Mouse (Mus musculus): ENCODE results near the gene Spg20.

Spg20 gene

DNA sequence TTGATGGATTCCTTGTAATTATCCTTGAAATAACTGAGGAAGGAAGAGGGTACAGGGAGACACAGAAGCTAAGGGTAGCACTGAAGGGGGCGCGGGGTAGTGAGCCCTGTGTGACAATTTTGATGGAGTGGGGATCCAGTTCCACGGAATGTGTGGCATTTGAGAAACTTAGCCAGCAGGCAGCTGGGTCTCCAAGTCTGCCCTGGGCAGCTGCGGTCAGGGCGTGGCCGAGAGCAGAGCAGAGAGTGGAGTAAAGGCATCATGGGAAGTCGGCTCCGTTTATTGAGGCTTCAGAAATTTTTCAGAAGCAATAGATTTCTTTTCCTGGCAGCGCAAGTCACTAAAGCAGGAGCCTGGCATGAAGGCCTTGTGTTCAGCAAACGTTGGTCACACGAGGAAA, 12.9 kb upstream of the Spg20 start:
- DNase-seq = no peak

- no peak for DNase-seq
Measured at GRCm38 (mm10) chr3:55101092-55101491, 10.8 kb upstream of the Spg20 start.

- no peak for DNase-seq
Measured at GRCm38 (mm10) chr3:55105372-55106023, 6.4 kb upstream of the Spg20 start.

- no peak for DNase-seq
Measured at GRCm38 (mm10) chr3:55106051-55106450, 5.9 kb upstream of the Spg20 start.

- DNase-seq = no peak
Measured at GRCm38 (mm10) chr3:55109097-55109496, 2.8 kb upstream of the Spg20 start.

GRCm38 (mm10) chr3:55112710-55113415, 955 bp downstream of the Spg20 start:
- DNase-seq = no peak

GRCm38 (mm10) chr3:55114313-55115065, 2.6 kb downstream of the Spg20 start:
- peak in 1 of 2 experiments; percentile 14 for DNase-seq

DNA sequence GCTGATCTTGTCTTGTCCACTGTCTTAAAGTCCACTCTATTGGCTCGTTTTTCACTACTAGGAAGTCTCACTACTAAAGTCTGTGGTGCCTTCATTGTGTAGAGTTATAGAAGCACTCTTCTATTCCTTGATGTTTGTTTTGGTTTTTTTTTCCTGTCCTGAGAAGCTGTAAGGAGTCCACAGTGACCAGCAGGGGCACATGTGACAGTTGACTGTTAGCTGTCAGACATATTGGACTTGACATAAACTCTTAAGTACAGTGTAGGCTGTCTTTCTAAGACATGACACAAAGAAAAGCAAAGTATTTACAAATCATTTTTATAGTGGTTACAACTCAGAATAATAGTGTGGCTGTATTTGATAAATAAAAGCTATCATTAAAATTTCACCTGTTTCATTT, 3.2 kb downstream of the Spg20 start:
- DNase-seq = no peak

DNA sequence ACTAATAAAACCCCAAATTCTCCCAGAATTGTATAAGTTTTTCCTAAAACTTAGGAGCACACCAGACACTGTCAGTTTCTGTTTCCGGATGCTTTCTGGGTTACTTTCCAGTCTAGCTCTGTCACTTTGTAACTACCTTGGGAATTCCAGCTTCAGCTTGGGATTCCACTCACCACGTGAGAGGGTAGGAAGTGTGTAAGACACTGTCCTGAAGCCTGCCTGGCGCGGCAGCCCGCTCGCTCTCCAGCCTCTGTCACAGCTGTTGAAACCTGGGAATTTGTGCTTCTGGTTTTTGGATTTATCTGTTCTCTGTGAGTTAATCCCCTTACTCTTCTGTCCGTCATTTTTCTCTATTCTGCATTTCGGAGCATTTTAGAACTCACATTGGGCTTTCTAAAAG, 4.1 kb downstream of the Spg20 start:
- no peak for DNase-seq

DNA sequence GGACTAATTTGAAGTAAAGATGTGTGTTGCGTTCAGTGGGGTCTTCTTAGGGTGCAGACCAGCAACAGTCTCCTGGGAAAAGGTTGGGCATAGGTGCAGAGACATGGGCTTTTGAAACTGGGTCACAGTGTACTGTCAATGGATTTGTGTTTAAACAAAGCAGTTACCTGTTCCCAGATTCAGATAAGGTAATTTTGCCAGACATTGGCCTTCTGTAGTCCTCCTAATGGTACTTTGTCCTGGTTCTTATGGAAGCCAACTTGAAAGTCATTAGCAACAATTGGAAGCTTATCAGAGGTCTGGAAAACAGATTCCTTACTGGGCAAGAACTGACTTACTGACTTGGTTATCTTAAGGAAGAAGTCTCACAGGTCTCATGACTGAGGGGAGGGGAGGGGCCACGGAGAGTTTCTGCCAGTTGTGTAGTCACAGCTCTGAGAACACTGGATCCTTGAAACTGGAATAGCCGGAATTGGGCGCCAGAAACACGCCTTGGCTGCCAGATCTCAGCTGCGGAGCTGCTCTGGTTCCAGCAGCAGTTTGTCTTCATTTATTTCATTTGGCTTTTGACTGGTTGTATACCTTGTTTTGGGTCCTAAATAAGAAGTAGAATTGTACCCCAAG, 7.5 kb downstream of the Spg20 start:
- DNase-seq = no peak

- DNase-seq = no peak
Measured at GRCm38 (mm10) chr3:55122336-55122870, 10.5 kb downstream of the Spg20 start.

- DNase-seq = no peak
Measured at GRCm38 (mm10) chr3:55123064-55123463, 11.2 kb downstream of the Spg20 start.

DNA sequence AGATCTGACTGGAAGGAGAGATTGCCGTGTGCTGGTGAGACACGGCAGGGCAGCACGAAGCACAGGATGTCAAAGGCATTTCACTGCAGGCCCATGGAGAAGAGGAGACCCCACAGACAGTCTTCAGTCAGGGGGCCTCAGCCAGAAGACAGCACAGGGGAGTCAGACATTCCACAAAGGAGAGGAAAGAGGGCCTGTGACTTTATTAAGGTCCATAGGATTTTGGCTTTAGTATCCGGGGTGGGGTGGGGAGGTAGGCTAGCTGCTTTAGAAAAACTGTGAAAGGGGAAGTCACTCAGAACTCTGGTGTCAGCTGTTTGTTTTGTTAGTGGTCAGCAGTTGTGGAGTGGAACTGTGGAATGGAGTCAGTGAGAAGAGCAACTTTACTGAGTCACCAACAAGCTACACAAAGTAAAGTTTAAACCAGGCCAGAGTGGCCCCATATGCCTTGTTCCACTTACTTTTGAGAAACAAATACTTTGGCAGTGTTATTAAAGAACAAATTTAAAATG, 17.3 kb downstream of the Spg20 start:
- no peak for DNase-seq

GRCm38 (mm10) chr3:55131576-55132233, 19.8 kb downstream of the Spg20 start:
- DNase-seq = no peak

GRCm38 (mm10) chr3:55137039-55137438, 25.1 kb downstream of the Spg20 start, which contains the start of gene Ccdc169:
Gene Ccdc169 (plus strand): TSS chr3:55137339.
- DNase-seq = no peak

DNA sequence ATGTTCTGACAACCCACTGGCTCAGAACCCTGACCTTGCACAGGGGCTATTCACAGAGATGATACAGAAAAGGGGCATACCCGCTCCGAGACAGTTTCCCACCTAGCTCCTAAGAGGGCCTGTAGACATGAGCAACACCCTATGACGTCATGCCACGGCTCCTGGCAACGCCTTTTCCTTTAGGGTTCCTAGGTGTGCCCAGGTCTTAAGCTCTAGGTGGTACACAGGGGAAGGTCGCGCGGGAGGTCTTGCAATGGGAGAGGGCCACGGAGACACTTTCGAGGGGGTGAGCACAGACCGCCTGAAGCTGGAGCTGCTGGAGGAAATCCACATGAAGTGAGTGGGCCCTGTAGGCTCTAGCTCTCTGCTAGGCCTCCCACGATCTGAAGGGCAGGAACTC, 27.9 kb downstream of the Spg20 start:
- no peak for DNase-seq

GRCm38 (mm10) chr3:55141401-55141800, 29.5 kb downstream of the Spg20 start:
- DNase-seq = no peak

DNA sequence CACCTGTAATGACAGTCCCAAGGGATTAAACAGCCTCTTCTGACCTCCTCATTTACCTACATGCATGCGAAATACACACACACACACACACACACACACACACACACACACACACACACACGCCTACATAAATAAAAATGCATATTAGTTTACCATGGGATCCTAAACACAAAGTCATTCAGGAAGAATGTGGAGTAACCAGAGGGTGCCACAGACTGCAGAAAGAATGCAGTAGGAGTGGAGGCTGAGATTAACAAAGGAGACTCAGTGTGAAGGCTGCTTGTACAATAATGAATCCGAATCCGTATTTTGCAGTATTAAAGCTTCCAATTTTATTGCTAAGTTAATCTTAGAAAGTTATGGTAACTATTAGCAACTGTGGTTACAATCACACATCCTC, 33.0 kb downstream of the Spg20 start:
- no peak for DNase-seq

DNA sequence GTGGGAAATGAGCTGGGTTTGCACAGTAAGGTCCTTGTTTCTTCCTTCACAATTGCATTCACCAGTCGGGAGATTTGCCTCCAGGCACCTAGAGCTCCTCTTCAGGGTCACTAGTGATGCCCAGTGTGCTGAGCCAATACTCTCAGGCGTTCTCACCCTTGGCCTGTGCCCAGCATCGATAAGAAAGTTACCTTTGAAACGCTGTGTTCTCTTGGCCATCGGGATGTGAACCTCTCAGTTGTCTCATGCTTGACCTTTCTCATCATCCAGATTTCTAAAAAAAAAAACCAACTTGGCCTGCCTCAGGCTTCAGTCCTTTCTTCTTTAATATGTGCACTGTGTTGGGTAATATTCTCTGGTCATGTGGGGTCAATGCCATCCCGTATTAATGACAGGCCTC, 34.5 kb downstream of the Spg20 start:
- DNase-seq = no peak

GRCm38 (mm10) chr3:55147156-55147555, 35.2 kb downstream of the Spg20 start:
- DNase-seq = no peak

DNA sequence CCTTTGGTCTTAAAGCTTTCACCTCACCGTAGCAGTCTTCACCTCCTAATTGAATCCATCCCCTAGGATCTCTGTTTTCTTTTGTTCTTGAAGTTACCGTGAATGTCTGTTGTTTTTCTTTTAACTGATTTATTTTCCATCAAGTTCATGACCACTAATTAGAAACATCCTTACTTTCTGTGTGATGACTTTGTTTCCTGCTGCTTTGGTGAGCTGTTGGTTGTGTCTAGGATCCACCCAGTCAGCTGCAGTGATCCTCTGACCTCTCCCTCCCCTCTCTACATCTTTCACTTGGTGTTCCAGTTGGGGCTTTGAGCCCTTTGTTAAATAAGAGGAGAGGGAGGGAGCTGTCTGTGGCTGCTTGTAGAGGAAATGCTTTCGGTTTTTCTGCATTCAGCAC, 36.2 kb downstream of the Spg20 start:
- DNase-seq = no peak
